Mouse (Mus musculus) C2C12 (cell line): ENCODE results near the gene Pdzrn4.

Source experiments
- CTCF ChIP-seq: IDR thresholded peaks from one replicate; pipeline ENCODE4 v1.5.1; 2011; ENCODE audit not compliant: control insufficient read depth, insufficient read depth, insufficient read length
- MAX ChIP-seq: IDR thresholded peaks from one replicate; pipeline ENCODE4 v1.6.1; 2011; ENCODE audit warnings: mild to moderate bottlenecking, control low read depth
- MYOD1 ChIP-seq: IDR thresholded peaks from one replicate; pipeline ENCODE4 v1.6.1; 2011; ENCODE audit warnings: low read depth; ENCODE audit not compliant: control insufficient read depth, insufficient read length
- USF1 ChIP-seq: IDR thresholded peaks from one replicate; pipeline ENCODE4 v1.6.1; 2011; ENCODE audit warnings: low read depth, mild to moderate bottlenecking, control low read depth, moderate library complexity

GRCm38 (mm10) chr15:92577476-92577875 lies 180.8 kb downstream of the Pdzrn4 start:
- TF ChIP-seq CTCF, result no peak
- no peak for TF ChIP-seq MYOD1
- TF ChIP-seq MAX, result no peak
- TF ChIP-seq USF1, result no peak
